Comparison of ENCODE assay signal across 8 mouse cellular contexts in the genomic region with DNA sequence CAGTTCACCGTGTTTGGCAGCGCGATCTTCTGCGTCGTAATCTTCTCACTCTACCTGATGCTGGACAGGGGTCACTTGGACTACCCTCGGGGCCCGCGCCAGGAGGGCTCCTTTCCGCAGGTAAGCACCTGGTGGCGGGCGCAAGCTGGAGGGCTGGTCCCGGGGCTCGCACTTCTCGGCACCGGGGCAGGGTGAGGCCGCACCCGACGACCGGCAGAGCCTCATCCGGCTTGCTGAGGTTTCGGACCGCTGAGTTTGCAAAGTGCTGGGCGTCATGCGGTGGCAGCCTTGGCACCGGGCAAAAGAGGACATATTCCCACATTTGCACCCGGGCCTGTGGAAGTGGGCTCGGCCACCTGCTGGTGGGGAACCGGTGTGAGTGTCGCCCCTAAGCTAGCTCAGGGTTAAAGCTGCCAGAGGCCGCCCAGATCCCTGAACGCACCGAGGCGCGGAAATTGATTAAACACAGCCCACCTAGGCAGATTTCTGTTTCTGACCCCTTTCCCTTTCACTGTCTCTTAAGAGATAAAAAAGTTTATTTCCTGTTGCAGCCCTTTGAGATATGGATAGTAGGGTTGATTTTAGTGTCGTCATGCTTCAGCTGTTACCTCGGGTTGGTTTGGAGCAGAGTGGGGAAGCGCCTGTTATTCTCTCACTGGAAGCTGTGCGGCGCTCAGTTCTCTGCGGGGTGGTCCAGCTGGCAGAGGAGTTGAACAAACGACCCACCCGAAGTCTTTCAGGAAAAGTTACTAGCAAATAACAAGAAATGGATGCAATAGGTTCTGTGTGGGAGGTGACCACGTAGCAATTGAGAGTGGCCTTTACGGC. TPM values are rescaled to one million over a fixed set of nuclear protein-coding genes. Genes with fewer than 3 reads are reported as not detected.
DNase-seq lines count a peak whose midpoint lies in the region; ATAC-seq lines count a peak whose summit lies in the region.

No protein-coding gene starts in this region.

- peak overlapping the region; percentile 86 for H3K4me2 ChIP-seq in heart, embryonic 15.5 days
- H3K4me2 ChIP-seq in lung, embryonic 15.5 days = peak overlapping the region; percentile 74

- DNase-seq in ES-CJ7 (ENCODE audit: low read depth, low spot score) = peak; percentile 45
- peak; percentile 82 for DNase-seq in brain, adult 2 months (ENCODE audit: low read depth, low spot score)
- peak; percentile 79 for DNase-seq in kidney, postnatal 10 days
- DNase-seq in ovary, postnatal 14 days (ENCODE audit: low spot score) = peak; percentile 35
- DNase-seq in thymus, postnatal 14 days = peak; percentile 78

- peaks cover 49% of the 10 kb centered on the region for H3K4me1 ChIP-seq in erythroblast, embryonic 14.5 days (ENCODE audit: control insufficient read depth)
- peaks cover 24% of the 10 kb centered on the region for H3K4me1 ChIP-seq in heart, embryonic 15.5 days (replicated peaks)
- H3K4me1 ChIP-seq in lung, embryonic 15.5 days = peaks cover 43% of the 10 kb centered on the region

- H3K27me3 ChIP-seq in erythroblast, embryonic 14.5 days (ENCODE audit: control insufficient read depth) = peaks cover 12% of the 10 kb centered on the region
- no peaks in the 10 kb centered on the region for H3K27me3 ChIP-seq in heart, embryonic 15.5 days
- H3K27me3 ChIP-seq in lung, embryonic 15.5 days = no peaks in the 10 kb centered on the region

- no peaks in the 10 kb centered on the region for H3K36me3 ChIP-seq in erythroblast, embryonic 14.5 days (ENCODE audit: control insufficient read depth)
- no peaks in the 10 kb centered on the region for H3K36me3 ChIP-seq in heart, embryonic 15.5 days
- no peaks in the 10 kb centered on the region for H3K36me3 ChIP-seq in lung, embryonic 15.5 days

- peak overlapping the region; percentile 87 for H3K9ac ChIP-seq in heart, embryonic 15.5 days
- H3K9ac ChIP-seq in lung, embryonic 15.5 days = peak overlapping the region; percentile 95

- H3K9me3 ChIP-seq in erythroblast, embryonic 14.5 days (ENCODE audit: control insufficient read depth, low read length) = no peaks in the 10 kb centered on the region
- H3K9me3 ChIP-seq in heart, embryonic 15.5 days (replicated peaks) = no peaks in the 10 kb centered on the region
- no peaks in the 10 kb centered on the region for H3K9me3 ChIP-seq in lung, embryonic 15.5 days

- 2% methylated on average over 44 of the region's 44 CpGs for WGBS in heart, embryonic 15.5 days
- under 1% methylated on average over 44 of the region's 44 CpGs for WGBS in lung, embryonic 15.5 days

- peak overlapping the region; percentile 91 for H3K27ac ChIP-seq in heart, embryonic 15.5 days
- H3K27ac ChIP-seq in lung, embryonic 15.5 days = peak overlapping the region; percentile 94

- H3K4me3 ChIP-seq in erythroblast, embryonic 14.5 days (replicated peaks) = peak overlapping the region; percentile 77
- H3K4me3 ChIP-seq in heart, embryonic 15.5 days = peak overlapping the region; percentile 87
- peak overlapping the region; percentile 92 for H3K4me3 ChIP-seq in lung, embryonic 15.5 days

- no peak for ATAC-seq in heart, embryonic 15.5 days (replicated peaks; ENCODE audit: insufficient number of reproducible peaks, insufficient read depth, low FRiP score, low read depth)
- ATAC-seq in lung, embryonic 15.5 days (ENCODE audit: borderline replicate concordance, extremely low read depth, low FRiP score, low TSS enrichment) = peak; percentile 2; the same call in 1 of the 2 replicates

RNA-seq across cellular contexts. Expression of a gene that starts 1.4 kb away (rescaled TPM):
- 0.03 TPM in 2 replicates for polyA plus RNA-seq in erythroblast, embryonic 14.5 days (2012)
- 5.1 and 7.7 TPM in 2 replicates for polyA plus RNA-seq in heart, embryonic 15.5 days (2015; fragmentation: Nextera tagmentation; extraction: Ambion mirVana)
- 9.3 and 9.4 TPM in 2 replicates for polyA plus RNA-seq in lung, embryonic 15.5 days (2015; fragmentation: Nextera tagmentation; extraction: Ambion mirVana)
